Mouse (Mus musculus): Measurements from ENCODE around the gene Krt20. TPM values are rescaled to one million over a fixed set of nuclear protein-coding genes. Genes with fewer than 3 reads are reported as not detected.

Gene Krt20
- 3.0 and 3.9 TPM in 2 replicates for polyA plus RNA-seq (2014; fragmentation: Nextera tagmentation; extraction: Ambion mirVana)

GRCm38 (mm10) chr11:99437972-99438371 lies at the start of gene Krt20:
Gene Krt20, minus strand, starts transcription at chr11:99438150.
- 17% methylated on average over 10 of the region's 10 CpGs for WGBS
- Histone ChIP-seq H3K4me3 (ENCODE audit: low read depth, low read length) (no peak within 1 kb of the TSS), H3K4me1 (ENCODE audit: control insufficient read depth, insufficient read depth, low read length) (0 out of 2 replicates have a peak, but pooled peaks cover 4% of the 10 kb centered on the region), H3K36me3 (ENCODE audit: control insufficient read depth, insufficient read depth, low read length) (no peaks in the 10 kb centered on the region), H3K27ac (ENCODE audit: low read length) (no peak within 1 kb of the TSS), H3K27me3 (ENCODE audit: control insufficient read depth, insufficient read depth, low read length) (no peaks in the 10 kb centered on the region), H3K9ac (replicated peaks; ENCODE audit: low read depth, low read length) (no peak within 1 kb of the TSS), H3K4me2 (replicated peaks; ENCODE audit: low read depth, low read length) (no peak within 1 kb of the TSS), H3K9me3 (ENCODE audit: control insufficient read depth, low read depth, low read length) (no peaks in the 10 kb centered on the region)
- ATAC-seq (ENCODE audit: insufficient number of reproducible peaks, insufficient read depth, low FRiP score, low read depth), result no peak

GRCm38 (mm10) chr11:99474981-99475380 lies 37.0 kb upstream of the Krt20 start:
- Histone ChIP-seq H3K4me2 (replicated peaks; ENCODE audit: low read depth, low read length) (no peak overlapping the region), H3K27me3 (ENCODE audit: control insufficient read depth, insufficient read depth, low read length) (no peaks in the 10 kb centered on the region), H3K9me3 (ENCODE audit: control insufficient read depth, low read depth, low read length) (no peaks in the 10 kb centered on the region), H3K4me1 (ENCODE audit: control insufficient read depth, insufficient read depth, low read length) (no peaks in the 10 kb centered on the region), H3K4me3 (ENCODE audit: low read depth, low read length) (no peak overlapping the region), H3K27ac (ENCODE audit: low read length) (no peak overlapping the region), H3K36me3 (ENCODE audit: control insufficient read depth, insufficient read depth, low read length) (no peaks in the 10 kb centered on the region), H3K9ac (replicated peaks; ENCODE audit: low read depth, low read length) (no peak overlapping the region)
- ATAC-seq (ENCODE audit: insufficient number of reproducible peaks, insufficient read depth, low FRiP score, low read depth), result no peak
- 73% methylated on average over 3 of the region's 3 CpGs for WGBS

- H3K27ac ChIP-seq (ENCODE audit: low read length), result no peak overlapping the region
- no peak overlapping the region for H3K4me2 ChIP-seq (replicated peaks; ENCODE audit: low read depth, low read length)
- no peaks in the 10 kb centered on the region for H3K36me3 ChIP-seq (ENCODE audit: control insufficient read depth, insufficient read depth, low read length)
- no peak for ATAC-seq (ENCODE audit: insufficient number of reproducible peaks, insufficient read depth, low FRiP score, low read depth)
- WGBS, result 46% methylated on average over 6 of the region's 6 CpGs
- H3K4me1 ChIP-seq (ENCODE audit: control insufficient read depth, insufficient read depth, low read length), result no peaks in the 10 kb centered on the region
- no peak overlapping the region for H3K4me3 ChIP-seq (ENCODE audit: low read depth, low read length)
- no peak overlapping the region for H3K9ac ChIP-seq (replicated peaks; ENCODE audit: low read depth, low read length)
- H3K27me3 ChIP-seq (ENCODE audit: control insufficient read depth, insufficient read depth, low read length), result no peaks in the 10 kb centered on the region
- H3K9me3 ChIP-seq (ENCODE audit: control insufficient read depth, low read depth, low read length), result no peaks in the 10 kb centered on the region
Measured at GRCm38 (mm10) chr11:99473433-99473832, 35.5 kb upstream of the Krt20 start.

GRCm38 (mm10) chr11:99472405-99472804 lies 34.5 kb upstream of the Krt20 start:
- Histone ChIP-seq H3K9ac (replicated peaks; ENCODE audit: low read depth, low read length) (no peak overlapping the region), H3K27me3 (ENCODE audit: control insufficient read depth, insufficient read depth, low read length) (no peaks in the 10 kb centered on the region), H3K9me3 (ENCODE audit: control insufficient read depth, low read depth, low read length) (no peaks in the 10 kb centered on the region), H3K4me2 (replicated peaks; ENCODE audit: low read depth, low read length) (no peak overlapping the region), H3K36me3 (ENCODE audit: control insufficient read depth, insufficient read depth, low read length) (no peaks in the 10 kb centered on the region), H3K4me3 (ENCODE audit: low read depth, low read length) (no peak overlapping the region), H3K4me1 (ENCODE audit: control insufficient read depth, insufficient read depth, low read length) (no peaks in the 10 kb centered on the region), H3K27ac (ENCODE audit: low read length) (no peak overlapping the region)
- 79% methylated on average over 4 of the region's 4 CpGs for WGBS
- no peak for ATAC-seq (ENCODE audit: insufficient number of reproducible peaks, insufficient read depth, low FRiP score, low read depth)

- no peaks in the 10 kb centered on the region for H3K36me3 ChIP-seq (ENCODE audit: control insufficient read depth, insufficient read depth, low read length)
- no peak for ATAC-seq (ENCODE audit: insufficient number of reproducible peaks, insufficient read depth, low FRiP score, low read depth)
- H3K4me3 ChIP-seq (ENCODE audit: low read depth, low read length), result no peak overlapping the region
- no peak overlapping the region for H3K4me2 ChIP-seq (replicated peaks; ENCODE audit: low read depth, low read length)
- no peak overlapping the region for H3K27ac ChIP-seq (ENCODE audit: low read length)
- no peaks in the 10 kb centered on the region for H3K27me3 ChIP-seq (ENCODE audit: control insufficient read depth, insufficient read depth, low read length)
- H3K4me1 ChIP-seq (ENCODE audit: control insufficient read depth, insufficient read depth, low read length), result no peaks in the 10 kb centered on the region
- 91% methylated on average over 6 of the region's 6 CpGs for WGBS
- H3K9me3 ChIP-seq (ENCODE audit: control insufficient read depth, low read depth, low read length), result no peaks in the 10 kb centered on the region
- no peak overlapping the region for H3K9ac ChIP-seq (replicated peaks; ENCODE audit: low read depth, low read length)
Measured at GRCm38 (mm10) chr11:99471946-99472345, 34.0 kb upstream of the Krt20 start.

- Histone ChIP-seq H3K36me3 (ENCODE audit: control insufficient read depth, insufficient read depth, low read length) (no peaks in the 10 kb centered on the region), H3K4me3 (ENCODE audit: low read depth, low read length) (no peak overlapping the region), H3K4me2 (replicated peaks; ENCODE audit: low read depth, low read length) (no peak overlapping the region), H3K9me3 (ENCODE audit: control insufficient read depth, low read depth, low read length) (no peaks in the 10 kb centered on the region), H3K4me1 (ENCODE audit: control insufficient read depth, insufficient read depth, low read length) (0 out of 2 replicates have a peak, but pooled peaks cover 5% of the 10 kb centered on the region), H3K9ac (replicated peaks; ENCODE audit: low read depth, low read length) (no peak overlapping the region), H3K27me3 (ENCODE audit: control insufficient read depth, insufficient read depth, low read length) (no peaks in the 10 kb centered on the region), H3K27ac (ENCODE audit: low read length) (no peak overlapping the region)
- no peak for ATAC-seq (ENCODE audit: insufficient number of reproducible peaks, insufficient read depth, low FRiP score, low read depth)
- WGBS, result 27% methylated on average over 4 of the region's 4 CpGs
Measured at GRCm38 (mm10) chr11:99469228-99469627, 31.3 kb upstream of the Krt20 start.

- Histone ChIP-seq H3K27ac (ENCODE audit: low read length) (peak overlapping the region; percentile 15; the same call in 1 of the 2 replicates), H3K27me3 (ENCODE audit: control insufficient read depth, insufficient read depth, low read length) (no peaks in the 10 kb centered on the region), H3K4me2 (replicated peaks; ENCODE audit: low read depth, low read length) (no peak overlapping the region), H3K9ac (replicated peaks; ENCODE audit: low read depth, low read length) (no peak overlapping the region), H3K4me1 (ENCODE audit: control insufficient read depth, insufficient read depth, low read length) (0 out of 2 replicates have a peak, but pooled peaks cover 5% of the 10 kb centered on the region), H3K4me3 (ENCODE audit: low read depth, low read length) (no peak overlapping the region), H3K9me3 (ENCODE audit: control insufficient read depth, low read depth, low read length) (no peaks in the 10 kb centered on the region), H3K36me3 (ENCODE audit: control insufficient read depth, insufficient read depth, low read length) (no peaks in the 10 kb centered on the region)
- WGBS, result 72% methylated on average over 11 of the region's 11 CpGs
- ATAC-seq (ENCODE audit: insufficient number of reproducible peaks, insufficient read depth, low FRiP score, low read depth), result no peak
Measured at GRCm38 (mm10) chr11:99468566-99468965, 30.6 kb upstream of the Krt20 start.

GRCm38 (mm10) chr11:99466316-99466715 lies 28.4 kb upstream of the Krt20 start:
- Histone ChIP-seq H3K27ac (ENCODE audit: low read length) (no peak overlapping the region), H3K36me3 (ENCODE audit: control insufficient read depth, insufficient read depth, low read length) (no peaks in the 10 kb centered on the region), H3K4me3 (ENCODE audit: low read depth, low read length) (no peak overlapping the region), H3K4me1 (ENCODE audit: control insufficient read depth, insufficient read depth, low read length) (0 out of 2 replicates have a peak, but pooled peaks cover 5% of the 10 kb centered on the region), H3K9me3 (ENCODE audit: control insufficient read depth, low read depth, low read length) (no peaks in the 10 kb centered on the region), H3K27me3 (ENCODE audit: control insufficient read depth, insufficient read depth, low read length) (no peaks in the 10 kb centered on the region), H3K4me2 (replicated peaks; ENCODE audit: low read depth, low read length) (no peak overlapping the region), H3K9ac (replicated peaks; ENCODE audit: low read depth, low read length) (no peak overlapping the region)
- ATAC-seq (ENCODE audit: insufficient number of reproducible peaks, insufficient read depth, low FRiP score, low read depth), result no peak
- 9% methylated on average over 7 of the region's 7 CpGs for WGBS

GRCm38 (mm10) chr11:99464836-99465235 lies 26.9 kb upstream of the Krt20 start:
- WGBS, result 1% methylated on average over 5 of the region's 5 CpGs
- Histone ChIP-seq H3K27me3 (ENCODE audit: control insufficient read depth, insufficient read depth, low read length) (no peaks in the 10 kb centered on the region), H3K4me2 (replicated peaks; ENCODE audit: low read depth, low read length) (no peak overlapping the region), H3K27ac (ENCODE audit: low read length) (no peak overlapping the region), H3K9me3 (ENCODE audit: control insufficient read depth, low read depth, low read length) (no peaks in the 10 kb centered on the region), H3K36me3 (ENCODE audit: control insufficient read depth, insufficient read depth, low read length) (no peaks in the 10 kb centered on the region), H3K9ac (replicated peaks; ENCODE audit: low read depth, low read length) (no peak overlapping the region), H3K4me3 (ENCODE audit: low read depth, low read length) (no peak overlapping the region), H3K4me1 (ENCODE audit: control insufficient read depth, insufficient read depth, low read length) (0 out of 2 replicates have a peak, but pooled peaks cover 5% of the 10 kb centered on the region)
- ATAC-seq (ENCODE audit: insufficient number of reproducible peaks, insufficient read depth, low FRiP score, low read depth), result no peak
